Mouse (Mus musculus): ENCODE measurements around the gene Sh3bgrl3.

GRCm38 (mm10) chr4:134106105-134106504 is 22.5 kb downstream of the Sh3bgrl3 start:
- TF ChIP-seq POLR2A (IDR thresholded peaks at IDR 0.05; ENCODE audit: insufficient read depth, low read depth, low read length) (no peak), CTCF (IDR thresholded peaks at IDR 0.05; ENCODE audit: insufficient read depth, low read depth, low read length) (no peak)

All from olfactory bulb, adult 2 months (tissue).